Mouse (Mus musculus) central nervous system, embryonic 14 days (tissue): ENCODE data around the gene Zfp831. TPM values are rescaled to one million over a fixed set of nuclear protein-coding genes. Genes with fewer than 3 reads are reported as not detected.

Experiments
- polyA plus RNA-seq: library from polyadenylated mRNA; depleted of rRNA; stranded (reverse); fragments of >200 nt; gene quantifications from 2 replicates; pipeline ENCODE4 v1.2.3, GENCODE M21; 2012; rRNA removed

The Zfp831 gene
- polyA plus RNA-seq = under 0.01 and 0.04 TPM in 2 replicates

DNA sequence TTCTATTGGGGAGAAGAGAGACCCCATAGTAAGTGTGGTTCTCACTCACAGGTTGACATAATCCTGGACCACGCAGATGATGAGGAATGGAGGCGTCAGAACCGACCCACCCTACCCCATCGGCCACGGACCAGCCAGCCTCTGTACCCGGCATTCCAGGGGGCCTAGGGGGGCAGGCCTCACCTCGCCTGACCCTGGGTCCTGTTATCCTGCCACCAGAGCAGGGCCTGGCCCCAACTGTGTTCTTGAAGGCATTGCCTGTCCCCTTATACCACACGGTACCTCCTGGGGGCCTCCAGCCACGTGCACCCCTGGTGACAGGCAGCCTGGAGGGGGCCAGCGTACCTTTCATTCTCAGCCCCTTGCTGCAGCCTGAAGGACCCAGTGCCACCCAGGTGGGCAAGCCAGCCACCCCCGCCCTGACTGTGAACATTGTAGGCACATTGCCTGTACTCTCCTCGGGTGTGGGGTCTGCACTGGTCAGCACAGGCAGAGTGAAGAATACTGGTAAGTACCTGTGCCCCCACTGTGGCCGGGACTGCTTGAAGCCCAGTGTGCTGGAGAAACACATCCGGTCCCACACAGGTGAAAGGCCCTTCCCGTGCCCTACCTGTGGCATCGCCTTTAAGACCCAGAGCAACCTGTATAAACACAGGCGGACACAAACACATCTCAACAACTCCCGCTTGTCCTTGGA lies at the start of gene Zfp831:
Zfp831 (plus strand) TSS at position 87 of the 697 bp plus-strand sequence.

Other genes starting within 250 kb of the Zfp831 start
- 108 and 114 TPM in 2 replicates for gene Nelfcd, start 227.7 kb upstream of the Zfp831 start, polyA plus RNA-seq
- gene Ctsz, start 204.5 kb upstream of the Zfp831 start, polyA plus RNA-seq = 75.2 and 91.8 TPM in 2 replicates
- 0.81 and 0.83 TPM in 2 replicates for gene Tubb1, start 192.8 kb upstream of the Zfp831 start, polyA plus RNA-seq
- gene Atp5e, start 179.4 kb upstream of the Zfp831 start, polyA plus RNA-seq = 418 and 501 TPM in 2 replicates
- gene Prelid3b, start 170.5 kb upstream of the Zfp831 start, polyA plus RNA-seq = 84.4 and 92.0 TPM in 2 replicates
- gene Edn3, start 117.1 kb downstream of the Zfp831 start, polyA plus RNA-seq = 3.3 and 5.3 TPM in 2 replicates